Mouse (Mus musculus): ENCODE data around the gene Il6ra. TPM values are rescaled to one million over a fixed set of nuclear protein-coding genes. Genes with fewer than 3 reads are reported as not detected.
A peak's percentile ranks its signal among the peaks of the same experiment; 100 is the strongest.

The Il6ra gene
- total and polyA plus RNA-seq, 2 experiments from 2014 or later = 1.1 to 2.0 TPM

DNA sequence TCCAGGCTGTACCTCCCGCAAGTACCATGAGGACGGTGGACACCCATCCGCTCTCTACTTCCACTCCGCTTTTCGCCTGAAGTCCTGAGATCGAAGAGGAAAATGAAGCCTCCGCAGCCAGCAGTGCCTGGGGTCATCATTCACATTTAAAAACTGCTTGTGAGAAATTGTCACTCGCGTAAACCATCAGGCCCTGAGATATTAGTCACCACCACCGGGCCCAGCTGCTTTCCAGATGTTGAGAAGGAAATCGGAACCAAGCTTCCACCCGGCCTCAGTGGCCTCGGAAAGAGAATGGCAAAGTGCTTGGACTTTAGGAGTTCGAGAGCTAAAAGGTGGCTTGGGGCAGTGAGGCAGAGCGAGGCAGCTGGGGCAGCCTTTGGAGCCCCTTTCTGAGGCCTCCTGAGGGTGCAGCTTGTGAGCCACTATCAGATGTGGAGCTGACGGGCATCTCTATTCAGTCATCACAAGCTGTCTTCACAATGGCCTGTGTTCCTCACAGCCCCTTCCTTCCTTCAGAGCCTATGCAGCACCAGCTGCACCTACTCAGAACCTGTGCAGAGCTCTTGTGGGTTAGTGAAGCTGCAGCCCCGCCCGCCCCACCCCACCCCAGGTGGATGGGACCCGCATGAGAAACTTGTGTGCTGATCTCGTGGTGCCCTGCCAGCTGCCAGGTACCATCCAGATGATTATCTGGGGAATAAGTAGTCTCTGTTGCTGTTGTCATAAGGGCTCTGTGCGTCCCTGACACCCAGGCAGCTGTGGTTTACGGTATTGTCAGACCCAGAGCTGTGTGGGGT lies 42.3 kb downstream of the Il6ra start:
- Histone ChIP-seq H3K27ac (ENCODE audit: low read depth) (no peak overlapping the region; the same call in 1 of the 2 replicates), H3K27me3 (ENCODE audit: control insufficient read depth, insufficient read depth, low read length) (no peaks in the 10 kb centered on the region), H3K4me3 (ENCODE audit: low read depth, low read length) (no peak overlapping the region), H3K36me3 (replicated peaks; ENCODE audit: control insufficient read depth, insufficient read depth, low read length) (no peaks in the 10 kb centered on the region), H3K4me1 (ENCODE audit: control insufficient read depth, insufficient read depth) (peaks cover 9% of the 10 kb centered on the region), H3K9ac (replicated peaks; ENCODE audit: low read depth, low read length) (no peak overlapping the region), H3K9me3 (replicated peaks; ENCODE audit: control insufficient read depth, low read length) (peaks cover 5% of the 10 kb centered on the region; the same call in 1 of the 2 replicates), H3K4me2 (ENCODE audit: low read depth, low read length) (no peak overlapping the region)
- 77% methylated on average over 22 of the region's 22 CpGs for WGBS
- DNase-seq (ENCODE audit: low spot score) = no peak
- ATAC-seq (ENCODE audit: insufficient read depth, low read depth) = no peak
- no peak for TF ChIP-seq EP300 (IDR thresholded peaks at IDR 0.05; ENCODE audit: low read depth)

GRCm38 (mm10) chr3:89869556-89869955 lies 43.4 kb downstream of the Il6ra start:
- 70% methylated on average over 9 of the region's 9 CpGs for WGBS
- Histone ChIP-seq H3K9me3 (replicated peaks; ENCODE audit: control insufficient read depth, low read length) (peaks cover 5% of the 10 kb centered on the region; the same call in 1 of the 2 replicates), H3K4me1 (ENCODE audit: control insufficient read depth, insufficient read depth) (peaks cover 14% of the 10 kb centered on the region), H3K27me3 (ENCODE audit: control insufficient read depth, insufficient read depth, low read length) (no peaks in the 10 kb centered on the region), H3K36me3 (replicated peaks; ENCODE audit: control insufficient read depth, insufficient read depth, low read length) (no peaks in the 10 kb centered on the region), H3K4me3 (ENCODE audit: low read depth, low read length) (no peak overlapping the region), H3K9ac (replicated peaks; ENCODE audit: low read depth, low read length) (no peak overlapping the region), H3K4me2 (ENCODE audit: low read depth, low read length) (no peak overlapping the region), H3K27ac (ENCODE audit: low read depth) (no peak overlapping the region)
- DNase-seq (ENCODE audit: low spot score) (no peak), ATAC-seq (ENCODE audit: insufficient read depth, low read depth) (no peak)
- TF ChIP-seq EP300 (IDR thresholded peaks at IDR 0.05; ENCODE audit: low read depth) (no peak), CTCF (IDR thresholded peaks at IDR 0.05; ENCODE audit: low read depth) (no peak)

DNA sequence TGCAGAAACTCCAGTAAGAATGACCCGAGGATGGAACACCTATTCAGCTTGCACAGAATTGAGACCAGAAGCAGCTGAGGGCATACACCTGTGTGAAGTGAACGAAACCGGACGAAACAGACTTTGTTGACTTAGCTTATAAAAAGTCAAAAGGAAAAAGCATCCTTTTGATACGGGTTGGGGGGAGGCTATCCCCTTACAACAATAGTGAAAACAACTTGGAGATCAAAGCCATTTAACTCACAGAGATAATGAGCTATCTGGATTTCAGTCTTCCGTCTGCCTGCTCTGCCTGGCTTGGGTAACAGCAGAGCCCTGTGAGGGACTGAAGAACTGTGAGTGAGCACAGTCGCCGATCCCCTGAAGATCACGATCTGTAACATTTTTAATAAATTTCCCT lies 44.0 kb downstream of the Il6ra start:
- H3K27ac ChIP-seq (ENCODE audit: low read depth) = no peak overlapping the region
- H3K4me1 ChIP-seq (ENCODE audit: control insufficient read depth, insufficient read depth) = peaks cover 14% of the 10 kb centered on the region
- H3K4me3 ChIP-seq (ENCODE audit: low read depth, low read length) = no peak overlapping the region
- no peak overlapping the region for H3K4me2 ChIP-seq (ENCODE audit: low read depth, low read length)
- DNase-seq (ENCODE audit: low spot score) = no peak
- no peak for ATAC-seq (ENCODE audit: insufficient read depth, low read depth)
- H3K36me3 ChIP-seq (replicated peaks; ENCODE audit: control insufficient read depth, insufficient read depth, low read length) = no peaks in the 10 kb centered on the region
- no peaks in the 10 kb centered on the region for H3K27me3 ChIP-seq (ENCODE audit: control insufficient read depth, insufficient read depth, low read length)
- 41% methylated on average over 9 of the region's 9 CpGs for WGBS
- TF ChIP-seq CTCF (IDR thresholded peaks at IDR 0.05; ENCODE audit: low read depth) (no peak), EP300 (IDR thresholded peaks at IDR 0.05; ENCODE audit: low read depth) (no peak)
- peaks cover 5% of the 10 kb centered on the region; the same call in 1 of the 2 replicates for H3K9me3 ChIP-seq (replicated peaks; ENCODE audit: control insufficient read depth, low read length)
- H3K9ac ChIP-seq (replicated peaks; ENCODE audit: low read depth, low read length) = no peak overlapping the region

DNA sequence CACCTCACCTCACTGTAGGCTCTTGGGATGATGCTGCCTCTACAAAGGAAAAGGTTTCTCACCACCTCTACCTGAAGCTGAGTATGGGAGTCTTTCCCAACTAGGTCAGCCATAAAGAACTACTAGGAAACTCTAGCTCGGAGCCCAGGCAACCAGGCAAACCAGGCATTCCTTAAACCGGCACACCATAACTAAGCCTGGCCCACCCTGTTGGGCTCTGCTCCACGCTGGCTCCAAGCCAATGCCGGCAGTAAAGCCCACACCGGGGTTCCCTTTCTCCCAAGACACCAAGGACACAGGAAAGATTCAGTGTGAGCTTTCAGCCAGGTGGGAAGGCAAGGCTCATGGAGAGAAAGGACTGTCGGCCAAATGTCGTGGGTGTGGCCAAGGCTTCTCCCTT lies 44.6 kb downstream of the Il6ra start:
- Histone ChIP-seq H3K4me2 (ENCODE audit: low read depth, low read length) (0 out of 2 replicates have a peak overlapping the region, but pooled peaks have one; percentile 6), H3K27ac (ENCODE audit: low read depth) (no peak overlapping the region), H3K9ac (replicated peaks; ENCODE audit: low read depth, low read length) (no peak overlapping the region), H3K9me3 (replicated peaks; ENCODE audit: control insufficient read depth, low read length) (peaks cover 5% of the 10 kb centered on the region; the same call in 1 of the 2 replicates), H3K36me3 (replicated peaks; ENCODE audit: control insufficient read depth, insufficient read depth, low read length) (no peaks in the 10 kb centered on the region), H3K27me3 (ENCODE audit: control insufficient read depth, insufficient read depth, low read length) (no peaks in the 10 kb centered on the region), H3K4me1 (ENCODE audit: control insufficient read depth, insufficient read depth) (peaks cover 14% of the 10 kb centered on the region), H3K4me3 (ENCODE audit: low read depth, low read length) (no peak overlapping the region)
- ATAC-seq (ENCODE audit: insufficient read depth, low read depth) (peak; percentile 52; the same call in 1 of the 2 replicates), DNase-seq (ENCODE audit: low spot score) (no peak)
- TF ChIP-seq CTCF (IDR thresholded peaks at IDR 0.05; ENCODE audit: low read depth) = no peak
- WGBS = 6% methylated on average over 7 of the region's 7 CpGs

GRCm38 (mm10) chr3:89867651-89868050 lies 45.3 kb downstream of the Il6ra start:
- H3K9ac ChIP-seq (replicated peaks; ENCODE audit: low read depth, low read length) = no peak overlapping the region
- no peak for ATAC-seq (ENCODE audit: insufficient read depth, low read depth)
- TF ChIP-seq EP300 (IDR thresholded peaks at IDR 0.05; ENCODE audit: low read depth) = no peak
- TF ChIP-seq CTCF (IDR thresholded peaks at IDR 0.05; ENCODE audit: low read depth) = no peak
- H3K36me3 ChIP-seq (replicated peaks; ENCODE audit: control insufficient read depth, insufficient read depth, low read length) = no peaks in the 10 kb centered on the region
- H3K4me2 ChIP-seq (ENCODE audit: low read depth, low read length) = no peak overlapping the region
- DNase-seq (ENCODE audit: low spot score) = no peak
- 54% methylated on average over 3 of the region's 4 CpGs for WGBS
- H3K9me3 ChIP-seq (replicated peaks; ENCODE audit: control insufficient read depth, low read length) = no peaks in the 10 kb centered on the region
- H3K27me3 ChIP-seq (ENCODE audit: control insufficient read depth, insufficient read depth, low read length) = no peaks in the 10 kb centered on the region
- peaks cover 14% of the 10 kb centered on the region for H3K4me1 ChIP-seq (ENCODE audit: control insufficient read depth, insufficient read depth)
- H3K4me3 ChIP-seq (ENCODE audit: low read depth, low read length) = no peak overlapping the region
- no peak overlapping the region for H3K27ac ChIP-seq (ENCODE audit: low read depth)

DNA sequence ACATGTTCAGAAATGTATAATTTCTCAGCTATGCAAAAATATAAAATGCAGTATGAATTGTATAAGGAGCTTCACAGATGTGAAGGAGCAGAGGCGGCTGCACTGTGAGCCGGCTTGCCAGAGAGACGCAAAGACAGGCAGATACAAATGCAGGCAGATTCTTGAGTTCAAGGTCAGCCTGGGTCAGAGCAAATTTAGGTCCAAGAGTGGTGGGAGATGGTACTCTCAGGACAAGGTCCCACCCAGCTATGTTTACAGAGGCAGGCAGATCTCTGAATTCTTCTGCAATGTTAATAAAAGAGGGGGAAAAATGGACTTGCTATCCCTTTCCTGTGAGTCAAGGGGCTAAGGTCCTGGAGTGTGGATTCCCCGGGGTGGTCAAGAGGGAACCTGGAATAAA lies 47.2 kb downstream of the Il6ra start:
- no peak overlapping the region for H3K4me3 ChIP-seq (ENCODE audit: low read depth, low read length)
- no peak overlapping the region for H3K4me2 ChIP-seq (ENCODE audit: low read depth, low read length)
- no peaks in the 10 kb centered on the region for H3K27me3 ChIP-seq (ENCODE audit: control insufficient read depth, insufficient read depth, low read length)
- no peak for TF ChIP-seq CTCF (IDR thresholded peaks at IDR 0.05; ENCODE audit: low read depth)
- TF ChIP-seq EP300 (IDR thresholded peaks at IDR 0.05; ENCODE audit: low read depth) = no peak
- no peak for DNase-seq (ENCODE audit: low spot score)
- no peak overlapping the region for H3K27ac ChIP-seq (ENCODE audit: low read depth)
- 69% methylated on average over 4 of the region's 4 CpGs for WGBS
- no peak for ATAC-seq (ENCODE audit: insufficient read depth, low read depth)
- H3K4me1 ChIP-seq (ENCODE audit: control insufficient read depth, insufficient read depth) = peaks cover 14% of the 10 kb centered on the region
- H3K9me3 ChIP-seq (replicated peaks; ENCODE audit: control insufficient read depth, low read length) = no peaks in the 10 kb centered on the region
- H3K9ac ChIP-seq (replicated peaks; ENCODE audit: low read depth, low read length) = no peak overlapping the region
- no peaks in the 10 kb centered on the region for H3K36me3 ChIP-seq (replicated peaks; ENCODE audit: control insufficient read depth, insufficient read depth, low read length)
